Mouse (Mus musculus): Measurements from ENCODE around the gene Vmn1r203. TPM values are rescaled to one million over a fixed set of nuclear protein-coding genes. Genes with fewer than 3 reads are reported as not detected.
"Not testable (repeated sequence)": the region's sequence is repeated elsewhere in the genome, so short reads cannot be mapped to it uniquely, and the experiment has no call there.

Vmn1r203 gene
- polyA plus RNA-seq (2015; fragmentation: Nextera tagmentation; extraction: Ambion mirVana) = not detected in 2 replicates

- no peak within 1 kb of the TSS for H3K9ac ChIP-seq
- H3K4me1 ChIP-seq = no peaks in the 10 kb centered on the region
- no peaks in the 10 kb centered on the region for H3K36me3 ChIP-seq
- no peak within 1 kb of the TSS for H3K27ac ChIP-seq
- no peak within 1 kb of the TSS for H3K4me2 ChIP-seq
- no peaks in the 10 kb centered on the region for H3K27me3 ChIP-seq (replicated peaks)
- no peak for ATAC-seq (ENCODE audit: insufficient read depth, low FRiP score, low read depth)
- no peak within 1 kb of the TSS for H3K4me3 ChIP-seq (replicated peaks)
- H3K9me3 ChIP-seq = no peaks in the 10 kb centered on the region
Measured at GRCm38 (mm10) chr13:22517814-22518213, at the start of gene Vmn1r203. TSS of gene Vmn1r203 (plus strand) at chr13:22518114.

GRCm38 (mm10) chr13:22471623-22472022, 46.3 kb upstream of the Vmn1r203 start, which contains the start of gene Vmn1r201:
TSS of gene Vmn1r201 (plus strand) at chr13:22471923.
- no peak within 1 kb of the TSS for H3K4me3 ChIP-seq (replicated peaks)
- no peak within 1 kb of the TSS for H3K27ac ChIP-seq
- H3K27me3 ChIP-seq (replicated peaks) = no peaks in the 10 kb centered on the region
- H3K36me3 ChIP-seq = no peaks in the 10 kb centered on the region
- 56% methylated on average over 1 of the region's 1 CpGs for WGBS
- no peak within 1 kb of the TSS for H3K4me2 ChIP-seq
- H3K4me1 ChIP-seq = no peaks in the 10 kb centered on the region
- no peak for ATAC-seq (ENCODE audit: insufficient read depth, low FRiP score, low read depth)
- no peaks in the 10 kb centered on the region for H3K9me3 ChIP-seq
- H3K9ac ChIP-seq = no peak within 1 kb of the TSS

- ATAC-seq (ENCODE audit: insufficient read depth, low FRiP score, low read depth) = no peak
- no peak overlapping the region for H3K27ac ChIP-seq
- no peaks in the 10 kb centered on the region for H3K9me3 ChIP-seq
- H3K9ac ChIP-seq = no peak overlapping the region
- H3K4me2 ChIP-seq = no peak overlapping the region
- H3K27me3 ChIP-seq (replicated peaks) = no peaks in the 10 kb centered on the region
- no peaks in the 10 kb centered on the region for H3K4me1 ChIP-seq
- no peaks in the 10 kb centered on the region for H3K36me3 ChIP-seq
- WGBS = 80% methylated on average over 3 of the region's 3 CpGs
- H3K4me3 ChIP-seq (replicated peaks) = no peak overlapping the region
Measured at GRCm38 (mm10) chr13:22502431-22502830, 15.5 kb upstream of the Vmn1r203 start.

GRCm38 (mm10) chr13:22505281-22505680, 12.6 kb upstream of the Vmn1r203 start, which contains the start of gene Vmn1r202:
TSS of gene Vmn1r202 (minus strand) at chr13:22505381.
- no peaks in the 10 kb centered on the region for H3K27me3 ChIP-seq (replicated peaks)
- H3K4me1 ChIP-seq = no peaks in the 10 kb centered on the region
- no peaks in the 10 kb centered on the region for H3K9me3 ChIP-seq
- no peak within 1 kb of the TSS for H3K9ac ChIP-seq
- H3K36me3 ChIP-seq = no peaks in the 10 kb centered on the region
- ATAC-seq (ENCODE audit: insufficient read depth, low FRiP score, low read depth) = no peak
- no peak within 1 kb of the TSS for H3K4me3 ChIP-seq (replicated peaks)
- H3K27ac ChIP-seq = no peak within 1 kb of the TSS
- H3K4me2 ChIP-seq = no peak within 1 kb of the TSS

- H3K27ac ChIP-seq; H3K9me3 ChIP-seq; H3K27me3 ChIP-seq (replicated peaks); ATAC-seq (ENCODE audit: insufficient read depth, low FRiP score, low read depth); H3K4me3 ChIP-seq (replicated peaks); H3K9ac ChIP-seq; H3K4me2 ChIP-seq; H3K4me1 ChIP-seq; H3K36me3 ChIP-seq: not testable (repeated sequence)
- 50% methylated on average over 1 of the region's 1 CpGs for WGBS
Measured at GRCm38 (mm10) chr13:22552898-22553297, 35.0 kb downstream of the Vmn1r203 start, which contains the start of gene Vmn1r204. TSS of gene Vmn1r204 (plus strand) at chr13:22553198.

GRCm38 (mm10) chr13:22574911-22575310, 57.0 kb downstream of the Vmn1r203 start:
- H3K4me1 ChIP-seq; H3K4me3 ChIP-seq (replicated peaks); H3K9ac ChIP-seq; H3K9me3 ChIP-seq; H3K27me3 ChIP-seq (replicated peaks); ATAC-seq (ENCODE audit: insufficient read depth, low FRiP score, low read depth); H3K36me3 ChIP-seq; H3K4me2 ChIP-seq; H3K27ac ChIP-seq: not testable (repeated sequence)
- WGBS = 81% methylated on average over 3 of the region's 3 CpGs

Other genes with a start within 250 kb of the Vmn1r203 start
- not detected in 2 replicates for gene Vmn1r195, start 247.6 kb upstream of the Vmn1r203 start, polyA plus RNA-seq (2015; fragmentation: Nextera tagmentation; extraction: Ambion mirVana)
- gene Vmn1r196, start 228.2 kb upstream of the Vmn1r203 start, polyA plus RNA-seq (2015; fragmentation: Nextera tagmentation; extraction: Ambion mirVana) = not detected in 2 replicates
- gene Vmn1r197, start 193.5 kb upstream of the Vmn1r203 start, polyA plus RNA-seq (2015; fragmentation: Nextera tagmentation; extraction: Ambion mirVana) = not detected in 2 replicates
- gene Vmn1r198, start 167.8 kb upstream of the Vmn1r203 start, polyA plus RNA-seq (2015; fragmentation: Nextera tagmentation; extraction: Ambion mirVana) = not detected in 2 replicates
- gene Vmn1r199, start 138.3 kb upstream of the Vmn1r203 start, polyA plus RNA-seq (2015; fragmentation: Nextera tagmentation; extraction: Ambion mirVana) = not detected in 2 replicates
- gene Vmn1r200, start 127.7 kb upstream of the Vmn1r203 start, polyA plus RNA-seq (2015; fragmentation: Nextera tagmentation; extraction: Ambion mirVana) = not detected in 2 replicates
- gene Vmn1r201, start 46.2 kb upstream of the Vmn1r203 start, polyA plus RNA-seq (2015; fragmentation: Nextera tagmentation; extraction: Ambion mirVana) = not detected in 2 replicates
- gene Vmn1r202, start 12.7 kb upstream of the Vmn1r203 start, polyA plus RNA-seq (2015; fragmentation: Nextera tagmentation; extraction: Ambion mirVana) = 0.03 TPM in 1 of 2 replicates, not detected in the other
- gene Vmn1r204, start 35.1 kb downstream of the Vmn1r203 start, polyA plus RNA-seq (2015; fragmentation: Nextera tagmentation; extraction: Ambion mirVana) = not detected in 2 replicates
- not detected in 2 replicates for gene Vmn1r205, start 74.9 kb downstream of the Vmn1r203 start, polyA plus RNA-seq (2015; fragmentation: Nextera tagmentation; extraction: Ambion mirVana)
- not detected in 2 replicates for gene Vmn1r206, start 106.1 kb downstream of the Vmn1r203 start, polyA plus RNA-seq (2015; fragmentation: Nextera tagmentation; extraction: Ambion mirVana)
- not detected in 2 replicates for gene Vmn1r207-ps, start 211.5 kb downstream of the Vmn1r203 start, polyA plus RNA-seq (2015; fragmentation: Nextera tagmentation; extraction: Ambion mirVana)

Data from stomach, embryonic 15.5 days (tissue).